Mouse (Mus musculus) layer of hippocampus, adult 9-11 months (tissue): ENCODE measurements around the gene Pus7l.

Source experiments
- DNase-seq: peaks from one replicate; pipeline ENCODE4 v3.0.0; 2022

Gene Pus7l

GRCm38 (mm10) chr15:94475975-94476374 is 67.4 kb downstream of the Pus7l start:
- DNase-seq: no peak
